In genomic region chr3:86774566-86775443, GRCm38 (mm10) we compare ENCODE assay signal across 9 mouse cellular contexts.
DNase-seq lines count a peak whose midpoint lies in the region; ATAC-seq and TF ChIP-seq lines count a peak whose summit lies in the region.
"Had no signal": no experiment of that assay in that cellular context is flagged by ENCODE, and none has a peak within 500 bp of the region (broad histone marks: within the 10 kb centered on the region; RNA-seq: fewer than 3 reads in every experiment).

No protein-coding gene starts in this region.

- peaks cover 9% of the 10 kb centered on the region for H3K4me1 ChIP-seq in forebrain, embryonic 16.5 days (replicated peaks; ENCODE audit: control insufficient read depth, insufficient read depth, low read length)
- H3K4me1 ChIP-seq in midbrain, embryonic 16.5 days (ENCODE audit: control insufficient read depth, insufficient read depth, low read length) = peaks cover 3% of the 10 kb centered on the region

- no peaks in the 10 kb centered on the region for H3K9me3 ChIP-seq in forebrain, embryonic 16.5 days (ENCODE audit: control insufficient read depth, low read length)
- no peaks in the 10 kb centered on the region for H3K9me3 ChIP-seq in midbrain, embryonic 16.5 days (replicated peaks; ENCODE audit: control insufficient read depth, low read length, poor library complexity, severe bottlenecking)

- H3K36me3 ChIP-seq in forebrain, embryonic 16.5 days (ENCODE audit: control insufficient read depth, insufficient read depth) = no peaks in the 10 kb centered on the region
- 0 out of 2 replicates have a peak, but pooled peaks cover 2% of the 10 kb centered on the region for H3K36me3 ChIP-seq in midbrain, embryonic 16.5 days (ENCODE audit: control insufficient read depth, insufficient read depth, low read length)

- H3K4me3 ChIP-seq in gastrocnemius, adult 2 months = peak overlapping the region; percentile 45
- H3K4me3 ChIP-seq in forebrain, embryonic 16.5 days (replicated peaks; ENCODE audit: low read length) = no peak overlapping the region
- H3K4me3 ChIP-seq in midbrain, embryonic 16.5 days (ENCODE audit: low read depth, low read length) = no peak overlapping the region

- peak; percentile 27 for ATAC-seq in forebrain, embryonic 16.5 days
- peak; percentile 25; the same call in 1 of the 2 replicates for ATAC-seq in midbrain, embryonic 16.5 days
- ATAC-seq in cerebellum, adult (ENCODE audit: insufficient number of reproducible peaks, low FRiP score, low TSS enrichment) = no peak
- ATAC-seq: CD4-positive, CD25-positive, alpha-beta regulatory T cell, adult 4 months had no signal

- no peak overlapping the region for H3K4me2 ChIP-seq in forebrain, embryonic 16.5 days (ENCODE audit: low read length)
- H3K4me2 ChIP-seq in midbrain, embryonic 16.5 days (ENCODE audit: low read length) = no peak overlapping the region

- intact Hi-C loops in gastrocnemius, adult 2 months (cut with DNase I) = no loop called here

- TF ChIP-seq CTCF in gastrocnemius, adult 2 months (IDR thresholded peaks at IDR 0.05) = no peak

- WGBS in forebrain, embryonic 16.5 days = 35% methylated on average over 14 of the region's 14 CpGs
- 42% methylated on average over 14 of the region's 14 CpGs for WGBS in midbrain, embryonic 16.5 days

- peak; percentile 54 for DNase-seq in gastrocnemius, adult 2 months
- DNase-seq in gastrocnemius, postnatal 25 days = no peak
- DNase-seq in kidney, postnatal 14 days = peak; percentile 58
- no peak for DNase-seq in retina, postnatal 1 day
- DNase-seq in frontal cortex, adult 2 months (ENCODE audit: extremely low spot score in 1 of 2, low spot score in 1 of 2) = no peak

- no peaks in the 10 kb centered on the region for H3K27me3 ChIP-seq in forebrain, embryonic 16.5 days (replicated peaks; ENCODE audit: control insufficient read depth, insufficient read depth, low read length)
- H3K27me3 ChIP-seq in midbrain, embryonic 16.5 days (ENCODE audit: control insufficient read depth, insufficient read depth, low read depth, low read length) = no peaks in the 10 kb centered on the region

- peak overlapping the region; percentile 78 for H3K27ac ChIP-seq in gastrocnemius, adult 2 months
- no peak overlapping the region for H3K27ac ChIP-seq in forebrain, embryonic 16.5 days (ENCODE audit: low read length)
- H3K27ac ChIP-seq in midbrain, embryonic 16.5 days (ENCODE audit: low read length) = peak overlapping the region; percentile 52

- H3K9ac ChIP-seq in forebrain, embryonic 16.5 days (replicated peaks; ENCODE audit: low read depth, low read length) = no peak overlapping the region
- no peak overlapping the region for H3K9ac ChIP-seq in midbrain, embryonic 16.5 days (ENCODE audit: low read depth, low read length)

Comparison
In these comparisons a context has a peak if more than half of its experiments do, and no peak if none do; other contexts are left out.
1. DNase-seq: peak in gastrocnemius, adult 2 months (single experiment) and kidney, postnatal 14 days (single experiment); none in gastrocnemius, postnatal 25 days (single experiment), retina, postnatal 1 day (single experiment) and frontal cortex, adult 2 months (0 of 2).